Mouse (Mus musculus) CH12.LX (cell line): Measurements from ENCODE around the gene Sema3c. TPM values are rescaled to one million over a fixed set of nuclear protein-coding genes. Genes with fewer than 3 reads are reported as not detected.

Source experiments
- DNase-seq: peaks from one replicate; pipeline ENCODE4 v3.0.0-alpha.2; 2013; ENCODE audit errors: extremely low read depth
- H3K27ac ChIP-seq: 2 replicates; pipeline ENCODE4 v1.5.1; 2012; ENCODE audit warnings: low read depth, mild to moderate bottlenecking, control low read depth, moderate library complexity; ENCODE audit not compliant: insufficient read depth
- H3K27me3 ChIP-seq: replicated peaks from 2 replicates; pipeline ENCODE3; 2012; ENCODE audit warnings: inconsistent platforms
- H3K36me3 ChIP-seq, 2 experiments: replicated peaks in 1 of 2; 2 replicates each; pipeline versions ENCODE3 to v1.6.1; 2012; ENCODE audit warnings: inconsistent platforms in 1 of 2, low read length in 1 of 2, mild to moderate bottlenecking in 1 of 2, mixed read lengths in 1 of 2, moderate library complexity in 1 of 2; ENCODE audit not compliant: control insufficient read depth in 1 of 2, insufficient read depth in 1 of 2
- H3K4me1 ChIP-seq, 2 experiments: 2 replicates each; pipeline ENCODE4 v1.6.1; 2012; ENCODE audit warnings: inconsistent platforms in 1 of 2, moderate library complexity in 1 of 2; ENCODE audit not compliant: insufficient read depth in 2 of 2, control insufficient read depth in 1 of 2
- H3K4me2 ChIP-seq: 2 replicates; pipeline ENCODE4 v1.6.1; 2012; ENCODE audit warnings: low read depth, mild to moderate bottlenecking, control low read depth; ENCODE audit not compliant: poor library complexity, insufficient read depth, severe bottlenecking
- H3K4me3 ChIP-seq, 3 experiments: fragments of 150-350 bp in 1 of 3; sonication (generic) in 1 of 3; replicated peaks in 1 of 3; 2 replicates each; pipeline versions ENCODE3 to v1.5.1; 2011 to 2012; ENCODE audit warnings: low read depth in 2 of 3, low read length in 2 of 3, mild to moderate bottlenecking in 2 of 3, moderate library complexity in 2 of 3, control low read depth in 1 of 3, improper control_type of control experiment in 1 of 3, inconsistent platforms in 1 of 3, mixed read lengths in 1 of 3; ENCODE audit not compliant: poor library complexity in 1 of 3
- H3K79me2 ChIP-seq: replicated peaks from 2 replicates; pipeline ENCODE4 v1.6.1; 2012; ENCODE audit warnings: mild to moderate bottlenecking, moderate library complexity; ENCODE audit not compliant: control insufficient read depth, poor library complexity, insufficient read depth, severe bottlenecking; ENCODE audit errors: extremely low read depth
- H3K9ac ChIP-seq: 2 replicates; pipeline ENCODE4 v1.6.1; 2012; ENCODE audit warnings: low read depth, mild to moderate bottlenecking, control low read depth, moderate library complexity; ENCODE audit not compliant: insufficient read depth
- H3K9me3 ChIP-seq: replicated peaks from 2 replicates; pipeline ENCODE3; 2012; ENCODE audit warnings: low read length, inconsistent platforms, mixed read lengths
- CHD1 ChIP-seq: IDR thresholded peaks from 2 replicates; pipeline ENCODE4 v1.6.1; 2012; ENCODE audit warnings: low read depth, low read length, improper control_type of control experiment, inconsistent platforms
- E2F4 ChIP-seq: IDR thresholded peaks from 2 replicates; pipeline ENCODE4 v1.6.1; 2011; ENCODE audit warnings: low read depth, low read length, improper control_type of control experiment; ENCODE audit not compliant: insufficient replicate concordance
- ELF1 ChIP-seq: IDR thresholded peaks from 2 replicates; pipeline ENCODE4 v1.6.1; 2014; ENCODE audit warnings: low read depth, mild to moderate bottlenecking, inconsistent platforms, low read length, improper control_type of control experiment
- IRF4 ChIP-seq: IDR thresholded peaks from 2 replicates; pipeline ENCODE4 v1.6.1; 2014; ENCODE audit warnings: low read depth, mild to moderate bottlenecking, inconsistent platforms, low read length, improper control_type of control experiment
- JUN ChIP-seq: IDR thresholded peaks from 2 replicates; pipeline ENCODE4 v1.6.1; 2011; ENCODE audit warnings: low read depth, mild to moderate bottlenecking, low read length, improper control_type of control experiment, moderate library complexity; ENCODE audit not compliant: insufficient read depth
- MAFK ChIP-seq: IDR thresholded peaks from 2 replicates; pipeline ENCODE4 v1.6.1; 2011; ENCODE audit warnings: low read length, improper control_type of control experiment; ENCODE audit not compliant: insufficient replicate concordance
- RAD21 ChIP-seq: IDR thresholded peaks from 2 replicates; pipeline ENCODE4 v1.6.1; 2011; ENCODE audit warnings: low read depth, mild to moderate bottlenecking, low read length, improper control_type of control experiment, moderate library complexity
- SIN3A ChIP-seq: IDR thresholded peaks from 2 replicates; pipeline ENCODE4 v1.6.1; 2012; ENCODE audit warnings: low read length, improper control_type of control experiment, inconsistent platforms
- SMC3 ChIP-seq: IDR thresholded peaks from 2 replicates; pipeline ENCODE4 v1.6.1; 2011; ENCODE audit warnings: low read depth, low read length, improper control_type of control experiment
- TBP ChIP-seq: conservative IDR thresholded peaks from 2 replicates; pipeline ENCODE4 v1.6.1; 2011; ENCODE audit warnings: low read depth, low read length, improper control_type of control experiment
- TCF12 ChIP-seq: IDR thresholded peaks from 2 replicates; pipeline ENCODE4 v1.6.1; 2014; ENCODE audit warnings: low read depth, mild to moderate bottlenecking, inconsistent platforms, low read length, improper control_type of control experiment
- UBTF ChIP-seq: IDR thresholded peaks from 2 replicates; pipeline ENCODE4 v1.6.1; 2012; ENCODE audit warnings: low read depth, mild to moderate bottlenecking, inconsistent platforms, low read length, improper control_type of control experiment, moderate library complexity
- ZKSCAN1 ChIP-seq: IDR thresholded peaks from 2 replicates; pipeline ENCODE4 v1.6.1; 2012; ENCODE audit warnings: low read depth, inconsistent platforms, low read length, improper control_type of control experiment, borderline replicate concordance
- ZMIZ1 ChIP-seq: IDR thresholded peaks from 2 replicates; pipeline ENCODE4 v1.6.1; 2012; ENCODE audit warnings: low read depth, mild to moderate bottlenecking, inconsistent platforms, low read length, improper control_type of control experiment
- ZNF384 ChIP-seq: IDR thresholded peaks from 2 replicates; pipeline ENCODE4 v1.6.1; 2012; ENCODE audit warnings: low read depth, low read length, improper control_type of control experiment, inconsistent platforms
- dilution Hi-C: fragments of 300-500 bp; cut with MboI; formaldehyde crosslinking; loops from 2 replicates; pipeline ENCODE4 v1.14.3; 2020; ENCODE audit warnings: low sequenced_read_pairs; ENCODE audit not compliant: extremely low pct_unique_long_range_greater_than_20kb, extremely low pct_ligation_motif_present
- in situ Hi-C: fragments of 300-500 bp; cut with MboI; formaldehyde crosslinking; loops from 3 replicates; pipeline ENCODE4 v1.14.3; 2019; ENCODE audit warnings: low sequenced_read_pairs, low pct_ligation_motif_present, low pct_unique_long_range_greater_than_20kb, mixed read lengths
- polyA plus RNA-seq: library from polyadenylated mRNA; unstranded; fragments of >175 nt; gene quantifications from 2 replicates; pipeline ENCODE4 v1.2.1, GENCODE M21; 2012; ENCODE audit warnings: low read depth; ENCODE audit not compliant: insufficient read length
- total RNA-seq, 2 experiments: library from RNA; depleted of rRNA; stranded (reverse); fragments of 300-350 nt in 1 of 2; fragments of >200 nt in 1 of 2; gene quantifications; 2 replicates each; pipeline ENCODE4 v1.2.3; 2012 to 2014

Gene Sema3c
- total and polyA plus RNA-seq, 3 experiments = not detected

- Histone ChIP-seq H3K27ac (no peak overlapping the region), H3K9me3 (no peaks in the 10 kb centered on the region), H3K27me3 (no peaks in the 10 kb centered on the region), H3K4me3 (no peak overlapping the region), H3K79me2 (no peaks in the 10 kb centered on the region), H3K4me2 (no peak overlapping the region), H3K4me1 (no peaks in the 10 kb centered on the region), H3K36me3 (no peaks in the 10 kb centered on the region), H3K9ac (no peak overlapping the region)
- no peak for TF ChIP-seq SIN3A
- no peak for TF ChIP-seq JUN
- no peak for TF ChIP-seq TCF12
- TF ChIP-seq ZKSCAN1 = no peak
- in situ Hi-C loops (no loop called here), dilution Hi-C loops (no loop called here)
- no peak for DNase-seq
These were observed 115.5 kb downstream of the Sema3c start for GRCm38 (mm10) chr5:17689604-17690003.

- DNase-seq = no peak
- TF ChIP-seq TCF12 (no peak), IRF4 (no peak), JUN (no peak), SMC3 (no peak), E2F4 (no peak), SIN3A (no peak), ELF1 (no peak), RAD21 (no peak), UBTF (no peak), ZMIZ1 (no peak), ZNF384 (no peak), CHD1 (no peak), MAFK (no peak), TBP (no peak)
- TF ChIP-seq, all 38 proteins: peak for 0
- in situ Hi-C loops (no loop called here), dilution Hi-C loops (no loop called here)
- Histone ChIP-seq H3K4me1 (no peaks in the 10 kb centered on the region), H3K9ac (no peak overlapping the region), H3K9me3 (no peaks in the 10 kb centered on the region), H3K27me3 (no peaks in the 10 kb centered on the region), H3K4me2 (no peak overlapping the region), H3K79me2 (no peaks in the 10 kb centered on the region), H3K36me3 (no peaks in the 10 kb centered on the region), H3K4me3 (no peak overlapping the region), H3K27ac (no peak overlapping the region)
These were observed 121.3 kb downstream of the Sema3c start for GRCm38 (mm10) chr5:17695366-17695765.
